Mouse (Mus musculus): ENCODE measurements around the gene Dnah5.
A peak's percentile ranks its signal among the peaks of the same experiment; 100 is the strongest.
"Not testable (repeated sequence)": the region's sequence is repeated elsewhere in the genome, so short reads cannot be mapped to it uniquely, and the experiment has no call there.

Gene Dnah5

GRCm38 (mm10) chr15:28307131-28307530 lies 103.6 kb downstream of the Dnah5 start:
- DNase-seq (ENCODE audit: low spot score), result no peak

GRCm38 (mm10) chr15:28307884-28308283 lies 104.3 kb downstream of the Dnah5 start:
- no peak for DNase-seq (ENCODE audit: low spot score)

- no peak for DNase-seq (ENCODE audit: low spot score)
Measured at GRCm38 (mm10) chr15:28310516-28310915, 107.0 kb downstream of the Dnah5 start.

- DNase-seq (ENCODE audit: low spot score), result no peak
Measured at GRCm38 (mm10) chr15:28313451-28313850, 109.9 kb downstream of the Dnah5 start.

GRCm38 (mm10) chr15:28315812-28316528 lies 112.4 kb downstream of the Dnah5 start:
- DNase-seq (ENCODE audit: low spot score), result peak; percentile 1

- no peak for DNase-seq (ENCODE audit: low spot score)
Measured at GRCm38 (mm10) chr15:28322533-28322932, 119.0 kb downstream of the Dnah5 start.

GRCm38 (mm10) chr15:28326985-28327384 lies 123.4 kb downstream of the Dnah5 start:
- DNase-seq (ENCODE audit: low spot score), result no peak

- no peak for DNase-seq (ENCODE audit: low spot score)
Measured at GRCm38 (mm10) chr15:28327441-28327840, 123.9 kb downstream of the Dnah5 start.

- no peak for DNase-seq (ENCODE audit: low spot score)
Measured at GRCm38 (mm10) chr15:28341151-28341550, 137.6 kb downstream of the Dnah5 start.

- no peak for DNase-seq (ENCODE audit: low spot score)
Measured at GRCm38 (mm10) chr15:28367561-28367960, 164.0 kb downstream of the Dnah5 start.

GRCm38 (mm10) chr15:28370431-28370830 lies 166.9 kb downstream of the Dnah5 start:
- no peak for DNase-seq (ENCODE audit: low spot score)

GRCm38 (mm10) chr15:28371506-28371905 lies 168.0 kb downstream of the Dnah5 start:
- DNase-seq (ENCODE audit: low spot score), result no peak

GRCm38 (mm10) chr15:28374394-28374793 lies 170.8 kb downstream of the Dnah5 start:
- DNase-seq (ENCODE audit: low spot score), result no peak

- DNase-seq (ENCODE audit: low spot score), result no peak
Measured at GRCm38 (mm10) chr15:28380909-28381308, 177.4 kb downstream of the Dnah5 start.

GRCm38 (mm10) chr15:28393723-28394122 lies 190.2 kb downstream of the Dnah5 start:
- DNase-seq (ENCODE audit: low spot score), result not testable (repeated sequence)

- no peak for DNase-seq (ENCODE audit: low spot score)
Measured at GRCm38 (mm10) chr15:28395481-28395880, 191.9 kb downstream of the Dnah5 start.

- no peak for DNase-seq (ENCODE audit: low spot score)
Measured at GRCm38 (mm10) chr15:28398472-28398871, 194.9 kb downstream of the Dnah5 start.

- no peak for DNase-seq (ENCODE audit: low spot score)
Measured at GRCm38 (mm10) chr15:28399258-28399657, 195.7 kb downstream of the Dnah5 start.

- no peak for DNase-seq (ENCODE audit: low spot score)
Measured at GRCm38 (mm10) chr15:28404630-28405029, 201.1 kb downstream of the Dnah5 start.

GRCm38 (mm10) chr15:28405136-28405535 lies 201.6 kb downstream of the Dnah5 start:
- DNase-seq (ENCODE audit: low spot score), result no peak

- DNase-seq (ENCODE audit: low spot score), result no peak
Measured at GRCm38 (mm10) chr15:28439702-28440101, 236.2 kb downstream of the Dnah5 start.

GRCm38 (mm10) chr15:28444494-28444893 lies 240.9 kb downstream of the Dnah5 start:
- no peak for DNase-seq (ENCODE audit: low spot score)

- not testable (repeated sequence) for DNase-seq (ENCODE audit: low spot score)
Measured at GRCm38 (mm10) chr15:28461091-28461778, 257.7 kb downstream of the Dnah5 start.

All from lung, postnatal 25 days (tissue).